Mouse (Mus musculus) lung, postnatal 0 days (tissue): Measurements from ENCODE around the gene Gmcl1. TPM values are rescaled to one million over a fixed set of nuclear protein-coding genes. Genes with fewer than 3 reads are reported as not detected.

ENCODE experiments used
- ATAC-seq: fragments of 200-750 bp; cut with Nextera tagmentation; 2 replicates; pipeline ENCODE4 v1.8.0; 2017; ENCODE audit warnings: moderate library complexity
- DNase-seq: peaks from one replicate; pipeline ENCODE4 v3.0.0-alpha.2; 2016; ENCODE audit warnings: low spot score
- H3K27ac ChIP-seq: fragments of 300-500 bp; sonication (generic); 2 replicates; pipeline ENCODE4 v1.5.1; 2014; ENCODE audit warnings: antibody characterized with exemption, mild to moderate bottlenecking, low read length, mixed read lengths
- H3K27me3 ChIP-seq: fragments of 300-500 bp; sonication (generic); replicated peaks from 2 replicates; pipeline ENCODE4 v1.6.1; 2014; ENCODE audit warnings: low read length, mixed read lengths; ENCODE audit not compliant: insufficient read depth
- H3K36me3 ChIP-seq: fragments of 300-500 bp; sonication (generic); 2 replicates; pipeline ENCODE4 v1.6.1; 2014; ENCODE audit warnings: low read length, mixed read lengths; ENCODE audit not compliant: insufficient read depth
- H3K4me1 ChIP-seq: fragments of 300-500 bp; sonication (generic); 2 replicates; pipeline ENCODE4 v1.6.1; 2014; ENCODE audit warnings: antibody characterized with exemption, low read depth, low read length, mixed read lengths; ENCODE audit not compliant: insufficient read depth
- H3K4me2 ChIP-seq: fragments of 300-500 bp; sonication (generic); replicated peaks from 2 replicates; pipeline ENCODE4 v1.6.1; 2014; ENCODE audit warnings: low read depth, mild to moderate bottlenecking, low read length, moderate library complexity, mixed read lengths
- H3K4me3 ChIP-seq: fragments of 300-500 bp; sonication (generic); 2 replicates; pipeline ENCODE4 v1.5.1; 2014; ENCODE audit warnings: low read depth, low read length
- H3K9ac ChIP-seq: fragments of 300-500 bp; sonication (generic); replicated peaks from 2 replicates; pipeline ENCODE4 v1.6.1; 2014; ENCODE audit warnings: low read depth, mild to moderate bottlenecking
- H3K9me3 ChIP-seq: fragments of 300-500 bp; sonication (generic); 2 replicates; pipeline ENCODE4 v1.6.1; 2016; ENCODE audit warnings: low read length, mixed read lengths
- CTCF ChIP-seq: IDR thresholded peaks from 2 replicates; pipeline ENCODE4 v1.5.1; 2016; ENCODE audit warnings: antibody characterized with exemption, mild to moderate bottlenecking
- EP300 ChIP-seq: IDR thresholded peaks from 2 replicates; pipeline ENCODE4 v1.6.1; 2016; ENCODE audit warnings: antibody characterized with exemption, mild to moderate bottlenecking, control low read depth
- WGBS: fragments of 180-500 bp; shearing (Covaris S2); extraction: QIAGEN DNeasy Blood & Tissue Kit; methylation state at CpG from one replicate; pipeline ENCODE4 v1.1.7; 2014; 5-methylcytosine and 5-hydroxymethylcytosine counted together
- polyA plus RNA-seq: library from polyadenylated mRNA; unstranded; fragments of >200 nt; fragmentation: Nextera tagmentation; extraction: Ambion mirVana; gene quantifications from 2 replicates; pipeline ENCODE4 v1.2.1, GENCODE M21; 2015

Gene Gmcl1
- polyA plus RNA-seq, 1 experiment from 2014 or later, result 12.2 TPM

- Histone ChIP-seq H3K9ac (no peak overlapping the region), H3K36me3 (peaks cover 35% of the 10 kb centered on the region), H3K27me3 (no peaks in the 10 kb centered on the region), H3K9me3 (no peaks in the 10 kb centered on the region), H3K4me2 (no peak overlapping the region), H3K27ac (no peak overlapping the region), H3K4me3 (no peak overlapping the region), H3K4me1 (no peaks in the 10 kb centered on the region)
- DNase-seq (no peak), ATAC-seq (0 out of 2 replicates have a peak, but pooled peaks have one; percentile 14)
- TF ChIP-seq EP300 (no peak), CTCF (no peak)
- WGBS, result 61% methylated on average over 9 of the region's 9 CpGs
Observed at GRCm38 (mm10) chr6:86660161-86660877, 72.9 kb downstream of the Gmcl1 start.

- H3K9ac ChIP-seq, result no peak overlapping the region
- no peaks in the 10 kb centered on the region for H3K9me3 ChIP-seq
- DNase-seq (no peak), ATAC-seq (no peak)
- H3K27ac ChIP-seq, result no peak overlapping the region
- H3K4me1 ChIP-seq, result no peaks in the 10 kb centered on the region
- H3K27me3 ChIP-seq, result no peaks in the 10 kb centered on the region
- no peak overlapping the region for H3K4me2 ChIP-seq
- H3K4me3 ChIP-seq, result no peak overlapping the region
- peaks cover 25% of the 10 kb centered on the region for H3K36me3 ChIP-seq
- WGBS, result 81% methylated on average over 3 of the region's 3 CpGs
- TF ChIP-seq EP300 (no peak), CTCF (no peak)
Observed at GRCm38 (mm10) chr6:86658501-86658900, 74.7 kb downstream of the Gmcl1 start.

GRCm38 (mm10) chr6:86654270-86654916, 78.8 kb downstream of the Gmcl1 start:
- H3K36me3 ChIP-seq, result peaks cover 27% of the 10 kb centered on the region
- H3K9ac ChIP-seq, result no peak overlapping the region
- no peak overlapping the region for H3K27ac ChIP-seq
- 77% methylated on average over 9 of the region's 9 CpGs for WGBS
- ATAC-seq, result no peak
- TF ChIP-seq EP300 (no peak), CTCF (peak; percentile 44)
- H3K27me3 ChIP-seq, result no peaks in the 10 kb centered on the region
- no peaks in the 10 kb centered on the region for H3K9me3 ChIP-seq
- no peak for DNase-seq
- H3K4me3 ChIP-seq, result no peak overlapping the region
- H3K4me1 ChIP-seq, result no peaks in the 10 kb centered on the region
- H3K4me2 ChIP-seq, result no peak overlapping the region

GRCm38 (mm10) chr6:86653026-86653425, 80.2 kb downstream of the Gmcl1 start:
- Histone ChIP-seq H3K4me3 (no peak overlapping the region), H3K27ac (no peak overlapping the region), H3K36me3 (peaks cover 24% of the 10 kb centered on the region), H3K27me3 (no peaks in the 10 kb centered on the region), H3K9ac (no peak overlapping the region), H3K4me2 (no peak overlapping the region), H3K9me3 (no peaks in the 10 kb centered on the region), H3K4me1 (no peaks in the 10 kb centered on the region)
- DNase-seq (peak; percentile 82), ATAC-seq (peak; percentile 92)
- 69% methylated on average over 6 of the region's 6 CpGs for WGBS
- TF ChIP-seq EP300 (no peak), CTCF (no peak)

- DNase-seq, result no peak
- 68% methylated on average over 7 of the region's 7 CpGs for WGBS
- no peak overlapping the region for H3K4me3 ChIP-seq
- H3K27me3 ChIP-seq, result no peaks in the 10 kb centered on the region
- no peak overlapping the region for H3K27ac ChIP-seq
- ATAC-seq, result no peak
- H3K9ac ChIP-seq, result no peak overlapping the region
- peaks cover 15% of the 10 kb centered on the region for H3K36me3 ChIP-seq
- H3K9me3 ChIP-seq, result no peaks in the 10 kb centered on the region
- H3K4me2 ChIP-seq, result no peak overlapping the region
- TF ChIP-seq EP300 (no peak), CTCF (no peak)
- H3K4me1 ChIP-seq, result no peaks in the 10 kb centered on the region
Observed at GRCm38 (mm10) chr6:86646143-86646542, 87.0 kb downstream of the Gmcl1 start.

- 56% methylated on average over 4 of the region's 4 CpGs for WGBS
- Histone ChIP-seq H3K9me3 (no peaks in the 10 kb centered on the region), H3K27ac (no peak overlapping the region), H3K27me3 (no peaks in the 10 kb centered on the region), H3K4me1 (no peaks in the 10 kb centered on the region), H3K4me2 (no peak overlapping the region), H3K36me3 (peaks cover 10% of the 10 kb centered on the region), H3K4me3 (no peak overlapping the region), H3K9ac (no peak overlapping the region)
- no peak for DNase-seq
- TF ChIP-seq CTCF, result no peak
- TF ChIP-seq EP300, result no peak
- no peak for ATAC-seq
Observed at GRCm38 (mm10) chr6:86645551-86645950, 87.6 kb downstream of the Gmcl1 start.
